Mouse (Mus musculus): Measurements from ENCODE around the gene Fam180a. TPM values are rescaled to one million over a fixed set of nuclear protein-coding genes. Genes with fewer than 3 reads are reported as not detected.

Fam180a gene
- polyA plus RNA-seq, 1 experiment from 2014 or later = not detected

DNA sequence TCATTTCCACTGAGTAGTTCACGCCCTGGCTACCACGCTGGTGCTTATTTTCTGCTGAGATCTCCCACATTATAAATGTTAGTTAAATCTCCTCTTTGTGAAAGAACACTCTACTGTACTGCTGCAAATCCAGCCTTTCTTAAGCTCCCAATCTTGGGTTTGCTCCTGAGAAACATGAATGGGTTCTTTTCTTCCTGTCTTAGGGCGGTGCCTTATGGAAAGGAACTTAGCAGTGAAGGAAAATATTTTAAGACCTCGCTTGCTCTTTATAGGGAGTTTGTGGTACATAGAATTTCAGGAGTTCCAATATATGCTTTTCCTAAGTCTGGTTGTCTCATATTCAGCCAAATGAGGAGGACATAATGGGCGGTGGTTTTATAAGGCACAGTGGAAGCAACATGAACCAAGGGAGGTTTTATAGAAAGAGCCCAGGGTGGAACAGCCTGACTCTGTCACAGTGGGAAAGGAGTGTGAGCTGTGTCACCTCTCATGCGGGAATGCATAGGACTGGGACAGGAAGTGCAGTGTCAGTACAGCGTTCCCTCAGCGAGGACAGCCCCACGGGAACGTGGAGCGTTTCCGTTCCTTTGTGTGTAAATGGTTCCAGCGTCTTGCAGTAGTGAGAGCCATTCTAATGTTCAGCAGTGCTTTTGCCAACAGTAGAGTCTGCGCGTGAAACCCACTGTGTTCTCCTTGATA lies 60.2 kb downstream of the Fam180a start:
- ATAC-seq (ENCODE audit: low FRiP score) (no peak), DNase-seq (ENCODE audit: low spot score) (no peak)

More for the DNA sequence above, 60.2 kb downstream of the Fam180a start:
- WGBS = 90% methylated on average over 15 of the region's 15 CpGs
- Histone ChIP-seq H3K27ac (ENCODE audit: low read depth, low read length) (no peak overlapping the region), H3K4me1 (replicated peaks; ENCODE audit: control insufficient read depth, insufficient read depth, low read length) (no peaks in the 10 kb centered on the region), H3K4me2 (replicated peaks; ENCODE audit: low read depth, low read length) (no peak overlapping the region), H3K9me3 (ENCODE audit: control insufficient read depth, low read length) (no peaks in the 10 kb centered on the region), H3K4me3 (ENCODE audit: low read depth, low read length) (no peak overlapping the region), H3K9ac (ENCODE audit: low read depth, low read length) (no peak overlapping the region), H3K36me3 (ENCODE audit: control insufficient read depth, insufficient read depth, low read length) (no peaks in the 10 kb centered on the region; the same call in 1 of the 2 replicates), H3K27me3 (ENCODE audit: control insufficient read depth, insufficient read depth, low read length) (no peaks in the 10 kb centered on the region)

Other genes starting within 250 kb of the Fam180a start
- gene Cnot4, start 192.4 kb downstream of the Fam180a start, polyA plus RNA-seq (2014; fragmentation: Nextera tagmentation; extraction: Ambion mirVana) = 34.6 and 40.6 TPM in 2 replicates
- gene Nup205, start 148.7 kb downstream of the Fam180a start, polyA plus RNA-seq (2014; fragmentation: Nextera tagmentation; extraction: Ambion mirVana) = 40.8 and 50.2 TPM in 2 replicates
- gene Slc13a4, start 18.0 kb downstream of the Fam180a start, polyA plus RNA-seq (2014; fragmentation: Nextera tagmentation; extraction: Ambion mirVana) = 0.40 and 0.59 TPM in 2 replicates
- gene Mtpn, start 213.7 kb upstream of the Fam180a start, polyA plus RNA-seq (2014; fragmentation: Nextera tagmentation; extraction: Ambion mirVana) = 145 and 162 TPM in 2 replicates